Mouse (Mus musculus): Measurements from ENCODE around the gene Hsd17b14. TPM values are rescaled to one million over a fixed set of nuclear protein-coding genes. Genes with fewer than 3 reads are reported as not detected.
"Not testable (repeated sequence)": the region's sequence is repeated elsewhere in the genome, so short reads cannot be mapped to it uniquely, and the experiment has no call there.

The Hsd17b14 gene
- total RNA-seq, 2 experiments from 2014 or later: not detected

- DNase-seq; intact Hi-C loops (cut with DNase I): not testable (repeated sequence)
Observed at GRCm38 (mm10) chr7:45527169-45527568, 27.5 kb upstream of the Hsd17b14 start.

GRCm38 (mm10) chr7:45529461-45529860 is 25.2 kb upstream of the Hsd17b14 start:
- intact Hi-C loops (cut with DNase I): no loop called here
- no peak for DNase-seq

GRCm38 (mm10) chr7:45530643-45531042 is 24.1 kb upstream of the Hsd17b14 start:
- no peak for DNase-seq
- intact Hi-C loops (cut with DNase I): no loop called here

GRCm38 (mm10) chr7:45535676-45536075 is 19.0 kb upstream of the Hsd17b14 start:
- DNase-seq: no peak
- intact Hi-C loops (cut with DNase I): no loop called here

GRCm38 (mm10) chr7:45537602-45538001 is 17.1 kb upstream of the Hsd17b14 start:
- intact Hi-C loops (cut with DNase I): no loop called here
- DNase-seq: no peak

- intact Hi-C loops (cut with DNase I): no loop called here
- DNase-seq: peak; percentile 64
Observed at GRCm38 (mm10) chr7:45538163-45539041, 16.3 kb upstream of the Hsd17b14 start.

- DNase-seq: no peak
- intact Hi-C loops (cut with DNase I): no loop called here
Observed at GRCm38 (mm10) chr7:45539095-45539494, 15.6 kb upstream of the Hsd17b14 start.

GRCm38 (mm10) chr7:45540213-45540612 is 14.5 kb upstream of the Hsd17b14 start:
- DNase-seq: no peak
- intact Hi-C loops (cut with DNase I): no loop called here

- intact Hi-C loops (cut with DNase I): no loop called here
- DNase-seq: no peak
Observed at GRCm38 (mm10) chr7:45544525-45544924, 10.2 kb upstream of the Hsd17b14 start.

GRCm38 (mm10) chr7:45549641-45550436 is 4.9 kb upstream of the Hsd17b14 start:
- intact Hi-C loops (cut with DNase I): no loop called here

GRCm38 (mm10) chr7:45550821-45551511 is 3.7 kb upstream of the Hsd17b14 start:
- DNase-seq: no peak
- intact Hi-C loops (cut with DNase I): no loop called here

More at GRCm38 (mm10) chr7:45549641-45550436, 4.9 kb upstream of the Hsd17b14 start:
- DNase-seq: no peak

GRCm38 (mm10) chr7:45551512-45551883 is 3.2 kb upstream of the Hsd17b14 start:
- no peak for DNase-seq
- intact Hi-C loops (cut with DNase I): no loop called here

- intact Hi-C loops (cut with DNase I): no loop called here
- DNase-seq: no peak
Observed at GRCm38 (mm10) chr7:45553519-45553918, 1.2 kb upstream of the Hsd17b14 start.

- intact Hi-C loops (cut with DNase I): no loop called here
- DNase-seq: no peak
Observed at GRCm38 (mm10) chr7:45553990-45554389, 703 bp upstream of the Hsd17b14 start.

- intact Hi-C loops (cut with DNase I): no loop called here
- DNase-seq: peak; percentile 82
Observed at GRCm38 (mm10) chr7:45555787-45556186, 1.1 kb downstream of the Hsd17b14 start.

GRCm38 (mm10) chr7:45558907-45559306 is 4.2 kb downstream of the Hsd17b14 start:
- DNase-seq: no peak
- intact Hi-C loops (cut with DNase I): no loop called here

GRCm38 (mm10) chr7:45560241-45560640 is 5.5 kb downstream of the Hsd17b14 start:
- intact Hi-C loops (cut with DNase I): loop anchor here (5.0 kb wide), 1 partner anchor 83 kb away; no protein-coding TSS in a partner anchor
- DNase-seq: no peak

GRCm38 (mm10) chr7:45560843-45561623 is 6.3 kb downstream of the Hsd17b14 start:
- DNase-seq: peak; percentile 77
- intact Hi-C loops (cut with DNase I): loop anchor here (5.0 kb wide), 1 partner anchor 84 kb away; no protein-coding TSS in a partner anchor

GRCm38 (mm10) chr7:45561624-45562520 is 7.2 kb downstream of the Hsd17b14 start:
- no peak for DNase-seq
- intact Hi-C loops (cut with DNase I): loop anchor here (5.0 kb wide), 1 partner anchor 85 kb away; no protein-coding TSS in a partner anchor
